Mouse (Mus musculus): Measurements from ENCODE around the gene S100a3.

DNA sequence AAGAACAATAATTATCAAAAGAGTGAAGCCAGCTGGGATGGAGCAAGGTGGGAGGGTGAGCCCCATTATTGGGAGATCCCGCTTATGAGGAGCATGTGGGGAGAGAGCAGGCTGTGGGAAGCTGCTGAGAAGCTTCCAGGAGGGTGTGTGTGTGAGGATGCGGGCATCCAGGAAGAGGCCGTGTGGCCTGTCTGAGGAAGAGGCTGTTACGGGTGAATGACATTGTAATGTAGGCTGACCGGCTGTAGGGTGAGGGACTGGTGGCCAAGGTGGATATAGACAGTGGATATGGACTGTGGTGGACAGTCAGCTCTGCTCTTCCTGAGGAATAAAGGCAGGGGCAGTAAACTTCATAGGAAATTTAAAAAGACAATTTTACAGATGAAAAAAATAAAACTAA is 65.1 kb downstream of the S100a3 start:
- TF ChIP-seq POLR2A (IDR thresholded peaks at IDR 0.05; ENCODE audit: insufficient read length, low read depth) (no peak), E2F4 (IDR thresholded peaks at IDR 0.05; ENCODE audit: insufficient read depth) (no peak), TCF12 (IDR thresholded peaks at IDR 0.05; ENCODE audit: insufficient read depth, poor library complexity, severe bottlenecking) (no peak), REST (IDR thresholded peaks at IDR 0.05; ENCODE audit: insufficient read depth, insufficient read length) (no peak), MYOG (IDR thresholded peaks at IDR 0.05; ENCODE audit: control insufficient read depth in 1 of 3, insufficient read depth in 1 of 3, insufficient read length in 2 of 3, low read depth in 2 of 3) (no peak), MAX (IDR thresholded peaks at IDR 0.05; ENCODE audit: low read depth) (no peak), MYOD1 (IDR thresholded peaks at IDR 0.05; ENCODE audit: control insufficient read depth in 1 of 3, insufficient read length in 2 of 3, low read depth in 2 of 3) (no peak), CEBPB (IDR thresholded peaks at IDR 0.05; ENCODE audit: insufficient read depth, poor library complexity, severe bottlenecking) (no peak), USF1 (IDR thresholded peaks at IDR 0.05; ENCODE audit: low read depth) (no peak), POLR2AphosphoS2 (IDR thresholded peaks at IDR 0.05; ENCODE audit: insufficient read length, low read depth) (no peak), TCF3 (IDR thresholded peaks at IDR 0.05; ENCODE audit: insufficient read length, low read depth) (no peak)
